Mouse (Mus musculus) hindbrain, embryonic 16.5 days (tissue): Measurements from ENCODE around the gene Pdzd2. TPM values are rescaled to one million over a fixed set of nuclear protein-coding genes. Genes with fewer than 3 reads are reported as not detected.
A peak's percentile ranks its signal among the peaks of the same experiment; 100 is the strongest.

ENCODE experiments used
- ATAC-seq: fragments of 200-750 bp; cut with Nextera tagmentation; 2 replicates; pipeline ENCODE4 v1.8.0; 2017; ENCODE audit warnings: moderate TSS enrichment, moderate library complexity
- H3K27ac ChIP-seq: fragments of 300-500 bp; sonication (generic); 2 replicates; pipeline ENCODE4 v1.5.1; 2014; ENCODE audit warnings: low read depth, mild to moderate bottlenecking, control low read depth, low read length, moderate library complexity
- H3K27me3 ChIP-seq: fragments of 300-500 bp; sonication (generic); replicated peaks from 2 replicates; pipeline ENCODE4 v1.6.1; 2014; ENCODE audit warnings: low read length; ENCODE audit not compliant: control insufficient read depth, insufficient read depth
- H3K36me3 ChIP-seq: fragments of 300-500 bp; sonication (generic); 2 replicates; pipeline ENCODE4 v1.6.1; 2014; ENCODE audit warnings: mild to moderate bottlenecking, low read length, moderate library complexity, mixed read lengths; ENCODE audit not compliant: control insufficient read depth, insufficient read depth
- H3K4me1 ChIP-seq: fragments of 300-500 bp; sonication (generic); 2 replicates; pipeline ENCODE4 v1.6.1; 2014; ENCODE audit warnings: low read depth, low read length; ENCODE audit not compliant: control insufficient read depth, insufficient read depth
- H3K4me2 ChIP-seq: fragments of 300-500 bp; sonication (generic); 2 replicates; pipeline ENCODE4 v1.6.1; 2014; ENCODE audit warnings: mild to moderate bottlenecking, low read length, control low read depth, moderate library complexity
- H3K4me3 ChIP-seq: fragments of 300-500 bp; sonication (generic); 2 replicates; pipeline ENCODE4 v1.5.1; 2014; ENCODE audit warnings: mild to moderate bottlenecking, low read length, control low read depth, moderate library complexity
- H3K9ac ChIP-seq: fragments of 300-500 bp; sonication (generic); 2 replicates; pipeline ENCODE4 v1.6.1; 2014; ENCODE audit warnings: low read depth, mild to moderate bottlenecking, control low read depth, low read length, moderate library complexity
- H3K9me3 ChIP-seq: fragments of 300-500 bp; sonication (generic); 2 replicates; pipeline ENCODE4 v1.6.1; 2014; ENCODE audit warnings: mild to moderate bottlenecking, low read length, moderate library complexity; ENCODE audit not compliant: control insufficient read depth
- WGBS: fragments of 180-500 bp; shearing (Covaris S2); extraction: QIAGEN DNeasy Blood & Tissue Kit; methylation state at CpG from one replicate; pipeline ENCODE4 v1.1.7; 2014; 5-methylcytosine and 5-hydroxymethylcytosine counted together
- polyA plus RNA-seq: library from polyadenylated mRNA; unstranded; fragments of >200 nt; fragmentation: Nextera tagmentation; extraction: Ambion mirVana; gene quantifications from 2 replicates; pipeline ENCODE4 v1.2.1, GENCODE M21; 2015

The Pdzd2 gene
- polyA plus RNA-seq, 1 experiment from 2014 or later: 19.5 TPM

GRCm38 (mm10) chr15:12626930-12627329, 112.8 kb downstream of the Pdzd2 start:
- H3K9ac ChIP-seq: no peak overlapping the region
- no peak overlapping the region for H3K4me2 ChIP-seq
- no peaks in the 10 kb centered on the region for H3K36me3 ChIP-seq
- no peak for ATAC-seq
- H3K4me1 ChIP-seq: peaks cover 3% of the 10 kb centered on the region
- H3K27ac ChIP-seq: no peak overlapping the region
- no peaks in the 10 kb centered on the region for H3K9me3 ChIP-seq
- no peak overlapping the region for H3K4me3 ChIP-seq
- H3K27me3 ChIP-seq: no peaks in the 10 kb centered on the region
- WGBS: 82% methylated on average over 9 of the region's 9 CpGs

- no peaks in the 10 kb centered on the region for H3K9me3 ChIP-seq
- ATAC-seq: peak; percentile 7; the same call in 1 of the 2 replicates
- no peak overlapping the region for H3K9ac ChIP-seq
- WGBS: 71% methylated on average over 8 of the region's 8 CpGs
- no peak overlapping the region for H3K4me3 ChIP-seq
- H3K4me1 ChIP-seq: peaks cover 3% of the 10 kb centered on the region
- H3K36me3 ChIP-seq: no peaks in the 10 kb centered on the region
- H3K27ac ChIP-seq: no peak overlapping the region; the same call in 1 of the 2 replicates
- H3K4me2 ChIP-seq: no peak overlapping the region
- H3K27me3 ChIP-seq: no peaks in the 10 kb centered on the region
Observed at GRCm38 (mm10) chr15:12626166-12626565, 113.6 kb downstream of the Pdzd2 start.

- Histone ChIP-seq H3K36me3 (no peaks in the 10 kb centered on the region), H3K27ac (no peak overlapping the region), H3K4me3 (no peak overlapping the region), H3K27me3 (no peaks in the 10 kb centered on the region), H3K9ac (no peak overlapping the region), H3K4me2 (no peak overlapping the region), H3K9me3 (no peaks in the 10 kb centered on the region), H3K4me1 (peaks cover 3% of the 10 kb centered on the region)
- ATAC-seq: 0 out of 2 replicates have a peak, but pooled peaks have one; percentile 21
- WGBS: 35% methylated on average over 6 of the region's 6 CpGs
Observed at GRCm38 (mm10) chr15:12625524-12625923, 114.2 kb downstream of the Pdzd2 start.

DNA sequence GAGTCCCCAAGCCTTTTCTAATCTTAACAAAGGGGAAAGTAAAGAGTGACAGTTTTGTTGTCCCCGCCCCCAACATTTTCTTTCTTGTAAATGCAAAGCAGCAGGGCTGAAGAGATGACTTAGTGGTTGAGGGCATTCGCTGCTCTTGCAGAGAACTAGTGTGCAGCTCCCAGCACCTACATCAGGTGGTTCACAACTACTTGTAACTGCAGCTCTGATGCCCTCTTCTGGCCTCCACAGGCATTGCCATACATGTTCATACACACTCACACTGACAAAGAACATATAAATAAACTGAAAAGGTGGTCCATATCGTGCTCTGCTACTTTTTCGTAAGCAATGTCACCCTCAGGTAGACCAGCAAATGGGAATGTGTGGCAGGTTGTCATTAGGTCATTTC, 116.2 kb downstream of the Pdzd2 start:
- Histone ChIP-seq H3K36me3 (no peaks in the 10 kb centered on the region), H3K27me3 (no peaks in the 10 kb centered on the region), H3K9me3 (no peaks in the 10 kb centered on the region), H3K4me1 (peaks cover 3% of the 10 kb centered on the region), H3K9ac (no peak overlapping the region), H3K4me3 (no peak overlapping the region), H3K27ac (no peak overlapping the region), H3K4me2 (no peak overlapping the region)
- 87% methylated on average over 4 of the region's 4 CpGs for WGBS
- no peak for ATAC-seq

DNA sequence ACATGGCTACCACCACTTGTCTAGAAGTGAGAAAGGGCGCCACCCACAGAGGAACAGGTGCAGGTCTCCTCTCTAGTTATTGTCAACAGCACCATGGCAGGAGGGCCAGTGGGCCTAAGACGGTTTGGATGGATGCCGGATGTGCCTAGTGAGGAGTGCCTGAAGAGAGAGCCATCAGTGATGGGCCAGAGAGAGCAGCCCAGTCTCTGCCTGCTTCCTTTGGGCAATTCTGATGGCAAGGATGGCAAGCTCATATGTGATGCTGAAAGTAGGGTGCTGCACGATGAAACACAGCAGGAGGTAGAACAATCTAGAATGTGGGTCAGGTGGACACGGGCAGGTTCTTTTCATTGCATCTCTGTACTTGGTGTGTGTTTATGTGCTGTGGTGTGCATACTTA, 117.0 kb downstream of the Pdzd2 start:
- H3K27me3 ChIP-seq: no peaks in the 10 kb centered on the region
- no peak overlapping the region for H3K27ac ChIP-seq
- no peaks in the 10 kb centered on the region for H3K36me3 ChIP-seq
- WGBS: 88% methylated on average over 5 of the region's 5 CpGs
- H3K4me2 ChIP-seq: no peak overlapping the region
- no peaks in the 10 kb centered on the region for H3K9me3 ChIP-seq
- no peak for ATAC-seq
- H3K4me3 ChIP-seq: no peak overlapping the region
- H3K9ac ChIP-seq: no peak overlapping the region
- peaks cover 3% of the 10 kb centered on the region for H3K4me1 ChIP-seq

DNA sequence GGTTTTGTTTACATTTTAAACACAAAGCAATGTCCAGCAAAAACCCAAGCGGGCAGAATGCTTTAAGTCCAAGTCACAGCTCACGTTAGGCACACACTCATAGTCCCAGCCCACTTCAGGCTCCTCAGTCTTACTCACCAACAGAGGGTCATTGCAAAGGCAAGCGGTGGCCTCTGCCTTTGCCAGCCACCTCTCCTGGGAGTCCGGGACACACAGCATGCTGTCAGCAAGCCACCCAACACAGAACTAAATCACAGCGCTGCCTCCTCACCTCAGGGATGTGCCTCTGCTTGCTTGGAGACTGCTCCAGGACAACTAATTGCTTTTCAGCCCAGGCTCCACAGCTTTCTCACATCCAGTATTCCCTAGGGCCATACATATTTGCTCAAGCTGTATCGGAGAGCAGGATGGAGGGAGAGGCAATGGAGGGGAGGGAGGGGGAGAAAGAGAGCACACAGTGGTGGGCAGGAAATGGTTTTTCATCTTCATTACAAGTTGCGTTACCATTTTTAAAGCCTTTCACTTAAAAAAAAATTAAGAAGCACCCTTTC, 117.6 kb downstream of the Pdzd2 start:
- Histone ChIP-seq H3K4me3 (no peak overlapping the region), H3K9me3 (no peaks in the 10 kb centered on the region), H3K27ac (no peak overlapping the region), H3K9ac (no peak overlapping the region), H3K27me3 (no peaks in the 10 kb centered on the region), H3K4me1 (peaks cover 3% of the 10 kb centered on the region), H3K36me3 (no peaks in the 10 kb centered on the region), H3K4me2 (no peak overlapping the region)
- no peak for ATAC-seq
- 59% methylated on average over 7 of the region's 7 CpGs for WGBS

DNA sequence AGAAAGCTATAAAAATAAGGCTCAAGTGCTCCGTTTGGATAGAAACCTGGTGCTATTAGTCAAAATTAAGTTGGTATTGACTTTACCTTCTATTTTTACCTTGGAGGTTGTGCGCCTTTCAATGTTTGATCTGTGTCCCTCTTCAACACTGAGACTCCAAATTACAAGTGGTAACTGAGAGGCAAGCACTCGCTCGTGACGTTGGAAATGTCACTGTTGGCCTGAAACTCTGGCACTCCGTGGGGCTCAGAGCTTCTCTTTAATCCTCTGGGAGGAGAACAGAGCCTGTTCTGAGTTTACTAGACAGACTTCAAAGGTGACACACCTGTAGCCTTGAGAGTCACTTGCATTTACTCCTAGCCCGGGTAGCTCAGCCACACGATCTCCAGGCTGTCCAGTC, 120.5 kb downstream of the Pdzd2 start:
- no peak overlapping the region for H3K4me3 ChIP-seq
- 87% methylated on average over 8 of the region's 8 CpGs for WGBS
- H3K9ac ChIP-seq: no peak overlapping the region
- no peak for ATAC-seq
- H3K36me3 ChIP-seq: no peaks in the 10 kb centered on the region
- no peaks in the 10 kb centered on the region for H3K9me3 ChIP-seq
- H3K27me3 ChIP-seq: no peaks in the 10 kb centered on the region
- no peak overlapping the region for H3K4me2 ChIP-seq
- no peak overlapping the region for H3K27ac ChIP-seq
- peaks cover 3% of the 10 kb centered on the region for H3K4me1 ChIP-seq

DNA sequence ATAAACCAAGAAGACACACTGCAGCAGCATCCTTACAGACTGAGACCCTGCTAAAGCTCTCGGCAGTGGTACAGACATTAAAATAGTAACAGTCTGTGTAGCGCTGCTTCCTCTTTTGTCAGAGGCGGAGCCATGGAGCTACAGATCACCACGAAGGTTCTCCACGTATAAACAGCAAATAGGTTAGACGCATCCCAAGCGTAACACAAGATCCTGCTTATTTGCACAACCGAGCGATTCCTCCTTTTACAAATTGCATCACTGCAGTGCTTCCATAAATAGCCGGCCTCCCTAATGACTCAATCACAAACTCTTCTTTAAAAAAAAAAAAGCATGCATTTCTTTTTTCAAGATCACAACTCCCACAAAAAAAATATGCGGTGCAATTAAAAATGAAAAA, 122.1 kb downstream of the Pdzd2 start:
- H3K9me3 ChIP-seq: no peaks in the 10 kb centered on the region
- no peak; the same call in none of the 2 replicates for ATAC-seq
- 77% methylated on average over 11 of the region's 11 CpGs for WGBS
- H3K36me3 ChIP-seq: no peaks in the 10 kb centered on the region
- H3K4me2 ChIP-seq: no peak overlapping the region
- no peak overlapping the region for H3K4me3 ChIP-seq
- peaks cover 3% of the 10 kb centered on the region for H3K4me1 ChIP-seq
- H3K27me3 ChIP-seq: no peaks in the 10 kb centered on the region
- no peak overlapping the region for H3K27ac ChIP-seq
- no peak overlapping the region for H3K9ac ChIP-seq

GRCm38 (mm10) chr15:12617220-12617619, 122.5 kb downstream of the Pdzd2 start:
- Histone ChIP-seq H3K4me3 (no peak overlapping the region), H3K4me2 (no peak overlapping the region), H3K36me3 (no peaks in the 10 kb centered on the region), H3K27ac (no peak overlapping the region), H3K9ac (no peak overlapping the region), H3K27me3 (no peaks in the 10 kb centered on the region), H3K4me1 (peaks cover 2% of the 10 kb centered on the region), H3K9me3 (no peaks in the 10 kb centered on the region)
- 78% methylated on average over 8 of the region's 8 CpGs for WGBS
- ATAC-seq: no peak; the same call in 1 of the 2 replicates
